Comparison of ENCODE assay signal across 10 mouse cellular contexts in the genomic region with DNA sequence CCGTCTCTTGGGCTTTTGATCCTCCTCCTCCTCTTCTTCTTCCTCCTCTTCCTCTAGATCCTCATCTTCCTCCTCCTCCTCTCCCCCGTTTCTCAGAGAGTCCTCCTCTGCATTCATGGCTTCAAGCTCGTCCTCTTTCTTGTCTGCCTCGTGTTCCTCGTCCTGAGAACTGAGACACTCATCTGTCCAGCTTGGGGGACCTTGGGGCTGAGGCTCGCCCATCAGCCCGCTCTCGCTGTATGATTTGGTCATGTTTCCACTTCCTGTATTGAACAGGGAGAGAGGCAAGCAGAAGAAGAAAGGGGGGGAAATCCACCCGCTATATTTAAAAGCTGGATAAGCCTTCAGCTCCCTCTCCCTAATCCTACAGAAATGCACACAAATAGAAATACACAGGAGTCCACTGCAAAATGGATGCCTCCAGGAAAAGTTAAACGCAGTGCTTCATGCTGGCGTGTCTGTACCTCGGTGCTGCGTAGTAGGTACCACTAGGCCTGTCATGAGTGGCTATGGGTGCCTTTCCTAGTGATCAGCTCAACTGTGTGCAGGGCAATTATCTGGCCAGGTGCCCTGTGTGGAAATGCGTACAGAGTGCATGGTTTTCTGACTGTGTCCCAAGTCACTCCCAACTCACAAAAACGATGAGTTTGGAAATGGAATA. TPM values are rescaled to one million over a fixed set of nuclear protein-coding genes. Genes with fewer than 3 reads are reported as not detected.
DNase-seq lines count a peak whose midpoint lies in the region; ATAC-seq lines count a peak whose summit lies in the region.
"Had no signal": no experiment of that assay in that cellular context is flagged by ENCODE, and none has a peak within 500 bp of the region (broad histone marks: within the 10 kb centered on the region; RNA-seq: fewer than 3 reads in every experiment).

No protein-coding gene starts in this region.

- H3K36me3 ChIP-seq in forebrain, embryonic 12.5 days (replicated peaks) = no peaks in the 10 kb centered on the region
- H3K36me3 ChIP-seq in midbrain, embryonic 10.5 days = no peaks in the 10 kb centered on the region

- peaks cover 53% of the 10 kb centered on the region for H3K4me1 ChIP-seq in forebrain, embryonic 12.5 days
- peaks cover 59% of the 10 kb centered on the region for H3K4me1 ChIP-seq in midbrain, embryonic 10.5 days

- H3K9ac ChIP-seq in forebrain, embryonic 12.5 days = peak overlapping the region; percentile 60

- peaks cover 74% of the 10 kb centered on the region for H3K27me3 ChIP-seq in forebrain, embryonic 12.5 days
- peaks cover 94% of the 10 kb centered on the region for H3K27me3 ChIP-seq in midbrain, embryonic 10.5 days (ENCODE audit: low read depth, poor library complexity, severe bottlenecking)

- 8% methylated on average over 15 of the region's 15 CpGs for WGBS in forebrain, embryonic 12.5 days
- 7% methylated on average over 15 of the region's 15 CpGs for WGBS in midbrain, embryonic 10.5 days

- peak; percentile 18 for DNase-seq in right cerebral cortex, adult 18-20 months
- DNase-seq in right cerebral cortex, postnatal 14 days = no peak
- peak; percentile 31 for DNase-seq in midbrain, embryonic 10.5 days (ENCODE audit: low spot score)
- DNase-seq in right cerebral cortex, postnatal 25 days = peak; percentile 34
- no peak for DNase-seq in MN1 (ENCODE audit: low spot score)
- DNase-seq in adrenal gland, postnatal 14 days = no peak
- no peak for DNase-seq in embryo, embryonic 9.5 days (ENCODE audit: extremely low spot score)

- peak overlapping the region; percentile 63 for H3K4me2 ChIP-seq in forebrain, embryonic 12.5 days

- no peak for ATAC-seq in forebrain, embryonic 12.5 days (ENCODE audit: low FRiP score)

- no peaks in the 10 kb centered on the region for H3K9me3 ChIP-seq in forebrain, embryonic 12.5 days
- H3K9me3 ChIP-seq in midbrain, embryonic 10.5 days (replicated peaks) = no peaks in the 10 kb centered on the region

- H3K27ac ChIP-seq in forebrain, embryonic 12.5 days = peak overlapping the region; percentile 78
- H3K27ac ChIP-seq in midbrain, embryonic 10.5 days (replicated peaks) = peak overlapping the region; percentile 74

- peak overlapping the region; percentile 42 for H3K4me3 ChIP-seq in forebrain, embryonic 12.5 days (replicated peaks)
- peak overlapping the region; percentile 56 for H3K4me3 ChIP-seq in midbrain, embryonic 10.5 days

RNA-seq across cellular contexts. Expression of gene Neurod1, which starts 1.6 kb away (rescaled TPM):
- polyA plus RNA-seq in forebrain, embryonic 12.5 days (2016; fragmentation: Nextera tagmentation; extraction: Ambion mirVana) = 44.3 and 46.8 TPM in 2 replicates
- 18.8 and 23.5 TPM in 2 replicates for polyA plus RNA-seq in midbrain, embryonic 10.5 days (2016; fragmentation: Nextera tagmentation; extraction: Ambion mirVana)
- total RNA-seq in adrenal gland, postnatal 14 days (2021) = 0.71 TPM in 1 of 2 replicates, not detected in the other
- total RNA-seq: heart, adult 8-10 months had no signal
- polyA plus RNA-seq: lung, embryonic 16.5 days had no signal

RNA-seq across cellular contexts. Expression of gene Cerkl, which starts 1.7 kb away (rescaled TPM):
- 1.5 and 2.4 TPM in 2 replicates for polyA plus RNA-seq in forebrain, embryonic 12.5 days (2016; fragmentation: Nextera tagmentation; extraction: Ambion mirVana)
- polyA plus RNA-seq in midbrain, embryonic 10.5 days (2016; fragmentation: Nextera tagmentation; extraction: Ambion mirVana) = 2.0 and 2.6 TPM in 2 replicates
- 6.1 TPM in 2 replicates for total RNA-seq in adrenal gland, postnatal 14 days (2021)

Comparison
In these comparisons a context has a peak if more than half of its experiments do, and no peak if none do; other contexts are left out.
1. DNase-seq: peak in right cerebral cortex, adult 18-20 months (single experiment), midbrain, embryonic 10.5 days (single experiment) and right cerebral cortex, postnatal 25 days (single experiment); none in right cerebral cortex, postnatal 14 days (single experiment), MN1 (single experiment), adrenal gland, postnatal 14 days (single experiment) and embryo, embryonic 9.5 days (single experiment).